Mouse (Mus musculus): ENCODE data around the gene Neurl1a.

DNA sequence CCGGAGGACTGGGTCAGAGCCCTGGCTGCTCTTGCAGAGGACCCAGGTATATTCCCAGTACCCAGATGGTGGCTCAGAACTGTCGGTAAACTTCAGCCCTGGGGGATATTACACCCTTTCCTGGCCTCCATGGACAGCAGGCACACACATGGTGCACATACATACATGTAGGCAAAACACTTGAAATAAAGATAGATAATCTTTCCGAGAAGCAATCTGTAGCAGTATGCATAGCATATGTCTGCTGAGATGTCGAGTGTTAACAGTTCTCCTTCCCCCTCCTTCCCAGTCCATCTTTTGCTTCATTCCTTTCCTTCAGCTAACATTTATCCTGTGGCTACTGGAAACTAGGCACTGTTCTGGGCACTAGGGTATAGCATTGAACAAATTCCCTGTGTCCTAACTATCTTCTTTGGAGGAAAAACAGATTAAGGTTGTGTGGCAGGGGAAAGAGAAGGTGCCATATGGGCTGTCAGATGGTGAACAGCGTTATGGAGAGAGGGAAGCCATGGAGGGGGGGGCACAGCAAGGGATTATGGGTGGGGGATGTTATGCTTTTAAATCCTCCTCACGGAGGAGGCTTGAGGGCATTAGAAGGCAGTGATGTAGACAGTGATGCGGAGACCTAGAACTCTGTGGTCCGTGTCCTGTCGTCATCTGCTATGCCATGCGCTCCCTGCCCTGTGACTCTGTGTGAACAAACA lies 33.1 kb downstream of the Neurl1a start:
- TF ChIP-seq CTCF (IDR thresholded peaks at IDR 0.05; ENCODE audit: low read depth) (no peak), EP300 (optimal IDR thresholded peaks at IDR 0.05) (no peak)

All from stomach, postnatal 0 days (tissue).